Mouse (Mus musculus) induced T-regulatory cell, adult 2 months (primary cell): ENCODE measurements around the gene Cldn8.

ENCODE experiments used
- DNase-seq: peaks from one replicate; pipeline ENCODE4 v3.0.0-alpha.2; 2012; ENCODE audit warnings: low read depth

Gene Cldn8

DNA sequence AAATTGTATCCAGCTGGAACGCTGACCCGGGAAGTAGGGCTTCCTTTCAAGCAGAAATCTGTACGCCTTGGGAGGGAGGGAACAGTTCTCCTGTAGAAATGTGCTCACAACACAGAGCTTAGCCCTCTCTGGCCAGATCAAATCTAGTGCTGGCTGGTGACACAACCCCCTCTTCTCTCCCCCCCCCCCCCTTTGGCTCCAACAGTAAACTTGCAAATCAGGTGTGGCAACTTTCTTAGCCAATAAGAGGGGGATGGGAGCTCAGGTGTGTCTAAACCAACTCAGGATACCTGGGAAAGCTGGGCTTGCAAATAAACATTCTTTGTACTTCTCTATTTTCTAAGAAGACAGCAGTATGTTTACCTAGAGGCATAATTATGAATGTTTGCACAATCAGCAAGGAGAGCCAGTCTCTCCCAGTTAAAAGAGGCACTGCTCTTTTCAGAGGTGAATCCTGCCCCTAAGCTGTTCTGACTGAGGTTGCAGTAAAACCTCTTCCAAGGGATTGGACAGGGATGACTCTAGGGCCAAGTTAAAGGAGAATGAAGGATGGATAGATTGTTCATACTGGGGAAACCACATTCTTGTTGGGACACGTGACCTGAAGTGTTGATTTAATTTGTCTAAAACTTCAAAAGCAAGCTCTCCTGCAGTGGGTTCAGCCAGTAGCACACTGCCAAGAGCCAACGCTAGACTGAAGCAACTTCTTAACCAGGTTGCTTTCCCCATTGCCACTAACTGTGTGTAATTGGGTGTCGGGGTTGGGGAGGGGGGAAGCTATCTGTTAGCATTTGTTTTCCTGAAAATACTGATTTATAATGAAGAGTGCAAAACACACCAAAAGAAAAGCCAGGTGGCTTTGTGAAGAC is at the start of gene Cldn8:
Gene Cldn8 (minus strand): TSS at position 139 of the 869 bp plus-strand sequence.
- no peak for DNase-seq

DNA sequence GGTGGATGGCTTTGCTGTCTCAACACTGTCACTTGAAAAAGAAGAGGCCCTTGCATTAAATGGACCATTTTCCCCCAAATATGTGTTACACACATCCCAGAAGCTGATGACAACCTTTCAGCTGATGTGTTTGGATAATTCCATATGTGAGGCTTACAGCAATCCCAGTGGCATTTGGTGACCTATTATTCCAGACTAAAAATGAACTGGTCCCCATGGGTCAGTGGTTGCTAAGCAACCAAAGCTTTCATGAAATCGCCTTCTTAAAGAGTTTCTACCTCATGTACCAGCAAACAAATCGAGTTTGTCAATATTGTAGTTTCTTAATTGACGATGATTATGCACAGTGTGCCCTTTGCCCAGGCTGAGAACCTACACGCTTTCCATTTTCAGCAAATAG is 49.7 kb upstream of the Cldn8 start:
- DNase-seq = no peak

DNA sequence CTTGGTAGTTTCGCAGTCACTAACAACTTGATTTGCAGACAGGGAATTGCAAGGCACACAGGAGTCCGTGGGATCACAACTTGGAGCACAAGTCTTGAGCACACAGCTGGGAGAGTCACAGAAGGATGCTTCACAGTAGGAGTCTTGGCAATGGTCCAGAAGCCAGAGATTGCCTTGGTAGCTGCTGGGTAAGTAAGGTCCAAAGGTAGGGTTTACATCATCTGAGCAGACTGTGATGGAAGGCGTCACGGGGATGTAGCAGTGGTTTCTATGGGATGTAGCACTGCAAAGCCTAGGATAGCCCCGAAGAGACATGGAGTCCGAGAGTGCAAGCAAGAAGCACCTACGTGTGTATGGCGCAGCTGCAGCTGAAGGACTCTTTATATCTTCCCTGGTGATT is 48.9 kb upstream of the Cldn8 start, which contains the start of gene Krtap24-1:
Gene Krtap24-1 (minus strand): TSS at position 358 of the 400 bp plus-strand sequence.
- DNase-seq = no peak

DNA sequence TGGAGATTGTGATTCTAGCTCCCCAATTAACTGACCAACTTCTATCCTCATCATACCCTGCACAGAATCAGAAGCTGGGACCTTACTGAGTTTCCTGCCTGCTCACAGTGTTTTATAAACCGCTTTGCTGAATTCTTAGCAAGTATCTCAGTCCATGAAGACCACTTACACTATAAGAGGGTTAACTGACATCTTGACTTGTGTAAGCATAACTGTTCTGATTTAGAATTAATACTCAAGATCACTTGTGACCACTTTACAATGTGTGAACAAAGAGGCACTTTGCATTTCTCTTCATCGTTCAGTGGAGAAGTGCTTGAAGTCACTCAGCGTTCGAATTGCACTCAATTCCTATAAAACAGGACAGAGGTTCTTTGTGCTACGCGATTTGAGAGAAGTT is 41.6 kb upstream of the Cldn8 start:
- no peak for DNase-seq

DNA sequence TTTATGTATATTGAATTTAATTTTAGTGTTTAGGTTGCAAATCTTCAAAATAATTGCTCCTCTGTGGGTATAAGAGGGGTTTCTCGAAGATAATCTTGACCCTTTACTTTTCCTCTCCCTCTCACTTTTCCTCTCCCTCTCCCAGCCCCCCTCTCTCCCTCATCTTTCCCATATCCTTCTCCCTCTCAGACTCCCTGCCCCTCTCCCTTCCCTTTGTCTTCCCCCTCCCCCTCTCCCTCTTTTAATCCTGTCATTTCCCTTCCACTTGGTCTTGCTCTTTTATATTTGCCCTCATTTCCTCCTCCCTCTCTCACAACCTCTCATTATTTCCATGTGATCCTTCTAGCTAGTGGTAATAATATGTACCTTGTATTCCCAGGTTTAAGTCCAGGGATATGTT is 39.5 kb upstream of the Cldn8 start:
- no peak for DNase-seq

DNA sequence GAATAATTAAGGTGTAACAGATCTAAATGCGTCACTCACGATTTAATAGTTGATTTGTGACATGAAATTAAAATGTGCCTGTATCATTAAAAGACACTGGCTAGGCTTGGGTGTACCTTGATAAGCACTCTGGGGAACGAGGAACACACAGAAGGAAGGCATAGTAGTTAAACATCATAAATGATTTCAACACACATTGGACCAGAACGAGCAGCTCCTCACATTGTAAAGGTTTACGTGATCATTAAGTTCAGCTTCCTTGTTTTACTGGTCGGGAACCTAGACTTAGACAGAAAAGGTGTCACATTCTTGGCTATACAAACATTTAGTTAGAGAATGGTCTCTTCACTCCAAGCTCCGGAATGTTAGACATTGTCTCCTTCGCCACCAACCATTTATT is 37.3 kb upstream of the Cldn8 start:
- DNase-seq = no peak

DNA sequence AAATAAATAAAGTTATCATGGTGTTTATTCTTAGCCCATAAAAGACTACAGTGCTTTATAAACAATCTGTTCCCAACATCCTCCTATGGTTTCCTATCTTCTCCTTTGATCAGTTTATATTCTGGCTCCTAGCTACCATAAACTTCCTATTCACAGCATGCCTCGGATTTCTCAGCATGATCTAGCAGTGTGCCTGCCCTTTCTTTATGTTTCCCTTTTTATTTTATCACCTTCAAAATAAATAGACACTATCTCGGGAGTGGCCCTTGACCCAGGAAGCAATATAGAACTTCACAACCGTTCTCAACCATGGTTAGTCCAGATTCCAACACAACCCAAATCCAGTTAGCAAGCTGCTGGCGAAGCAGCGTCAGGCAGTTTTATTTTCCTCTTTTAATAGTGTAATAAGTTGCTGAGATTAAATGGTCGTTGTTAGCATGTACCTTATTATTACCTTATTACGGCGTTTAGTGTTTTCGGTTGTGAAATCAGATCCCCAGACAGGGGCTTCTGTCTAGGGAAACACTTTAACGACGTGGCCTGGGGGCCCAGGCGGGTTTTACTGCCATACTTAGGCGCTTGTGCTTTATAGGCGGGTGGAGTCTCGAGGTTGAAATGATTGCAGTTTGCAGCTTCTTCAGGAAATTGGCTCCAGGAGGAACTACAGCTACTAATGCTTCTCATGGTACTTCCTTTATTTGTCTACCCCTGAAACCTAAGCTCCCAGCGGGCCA is 36.7 kb upstream of the Cldn8 start:
- no peak for DNase-seq

DNA sequence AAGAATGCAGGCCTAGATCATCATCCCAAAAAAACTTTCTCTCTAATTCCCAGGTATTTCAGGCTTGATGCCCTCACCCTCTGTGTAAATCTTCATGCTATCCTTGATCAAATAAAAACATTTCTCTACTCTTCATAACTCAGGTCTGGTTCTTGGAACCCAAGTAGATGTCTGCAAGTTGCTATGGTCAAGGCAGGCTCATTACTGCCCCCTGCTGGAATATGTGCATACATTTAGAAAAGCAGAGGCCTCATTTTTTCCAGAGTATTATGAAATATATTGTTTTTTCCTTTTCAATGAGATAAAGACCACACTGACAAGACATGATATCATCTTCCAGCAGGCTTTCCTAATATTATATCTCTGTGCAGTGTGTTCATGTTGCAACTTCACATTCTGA is 29.8 kb upstream of the Cldn8 start:
- DNase-seq = no peak

DNA sequence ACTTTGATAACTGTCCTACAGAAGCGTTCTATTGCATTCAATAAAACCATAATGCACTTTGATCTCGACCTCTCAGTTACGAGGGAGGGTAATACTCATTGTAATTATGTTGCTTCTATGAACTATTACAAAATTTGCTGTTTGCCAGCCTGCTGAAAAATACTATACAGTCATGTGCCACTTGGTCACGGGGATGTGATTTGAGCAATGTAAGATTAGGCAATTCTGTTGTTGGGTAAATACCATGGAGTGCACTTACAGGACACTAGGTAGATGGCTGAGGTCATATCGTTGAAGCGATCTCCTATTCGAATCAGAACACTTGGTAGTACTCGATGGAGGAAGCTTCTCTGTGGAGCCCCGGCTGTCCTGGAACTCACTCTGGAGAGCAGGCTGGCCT is 20.4 kb upstream of the Cldn8 start:
- DNase-seq = no peak

DNA sequence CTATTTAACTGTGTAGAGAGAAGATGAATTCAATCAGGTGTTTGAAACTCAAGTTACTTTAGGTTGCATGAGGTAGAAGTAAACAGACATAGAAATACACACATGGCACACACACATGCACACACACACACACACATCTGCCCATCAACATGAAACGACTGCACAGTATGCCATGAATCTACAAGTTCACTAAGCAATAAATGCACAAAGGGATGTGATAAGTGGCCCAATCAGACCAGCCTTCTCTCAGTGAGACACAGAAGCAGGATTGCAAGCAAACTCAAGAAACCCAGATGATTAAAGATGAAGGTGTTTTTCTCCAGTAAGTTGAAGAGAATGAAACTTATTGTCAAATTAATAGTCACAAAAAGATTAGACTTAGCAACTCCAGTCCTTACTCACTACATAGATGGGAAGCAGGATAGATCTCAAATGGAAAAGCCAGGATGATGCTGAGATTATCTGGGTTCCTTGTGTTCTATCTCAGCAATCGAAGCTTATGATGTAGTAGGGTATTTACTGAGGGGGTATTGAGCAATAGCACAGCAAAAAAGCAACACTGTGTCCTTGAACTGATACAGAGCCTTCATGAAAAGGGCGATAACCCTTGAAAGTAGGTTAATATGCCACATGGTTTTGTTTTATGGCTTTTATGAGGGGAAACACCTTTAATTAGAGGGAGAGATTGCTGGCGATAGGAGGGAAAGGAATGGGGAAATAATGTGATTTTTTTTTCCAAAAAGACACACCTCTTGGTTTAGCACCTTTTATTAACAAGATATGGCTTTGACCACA is 13.1 kb upstream of the Cldn8 start:
- no peak for DNase-seq

DNA sequence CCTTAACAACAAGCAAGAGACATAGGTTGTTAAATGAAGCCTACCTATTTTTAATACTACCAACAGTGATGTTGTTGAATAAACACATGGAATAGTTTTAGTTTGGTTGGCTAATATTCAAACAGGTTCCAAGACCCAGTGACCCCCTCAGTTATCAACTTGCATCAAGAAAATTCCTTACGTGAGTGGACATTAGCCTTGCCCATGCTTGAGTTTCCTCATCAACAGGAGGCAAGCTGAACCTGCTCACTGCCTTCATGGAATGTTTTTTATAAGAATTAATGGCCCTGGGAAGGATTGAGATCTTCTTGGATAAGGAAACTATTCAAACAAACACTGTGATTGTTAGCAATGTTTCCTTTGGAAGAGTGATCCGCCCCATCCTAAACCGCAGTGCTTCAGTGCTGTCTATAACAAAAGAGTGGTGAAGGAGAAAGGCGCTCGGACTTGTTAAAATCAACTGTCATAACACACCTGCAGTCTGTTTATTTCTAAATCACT is 10.0 kb upstream of the Cldn8 start:
- DNase-seq = no peak

DNA sequence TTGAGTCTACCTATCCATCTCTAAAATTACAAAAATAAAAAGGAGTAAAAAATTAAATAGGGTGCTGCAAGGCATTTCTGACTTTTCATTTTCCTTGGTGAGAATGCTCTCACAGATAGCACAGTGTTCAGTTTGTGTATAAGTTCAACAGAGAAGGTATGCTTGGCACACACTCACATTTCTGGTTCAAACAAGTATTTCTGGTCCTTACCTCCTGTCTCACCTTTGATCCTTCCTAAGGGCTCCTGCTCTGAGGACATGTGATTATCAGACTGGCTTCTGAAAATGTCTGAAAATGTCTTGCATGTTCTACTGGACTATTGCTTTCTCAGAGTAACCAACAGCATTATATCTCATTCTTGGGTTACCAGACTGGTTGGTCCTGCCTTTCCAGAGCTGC is 7.2 kb upstream of the Cldn8 start:
- DNase-seq = no peak

DNA sequence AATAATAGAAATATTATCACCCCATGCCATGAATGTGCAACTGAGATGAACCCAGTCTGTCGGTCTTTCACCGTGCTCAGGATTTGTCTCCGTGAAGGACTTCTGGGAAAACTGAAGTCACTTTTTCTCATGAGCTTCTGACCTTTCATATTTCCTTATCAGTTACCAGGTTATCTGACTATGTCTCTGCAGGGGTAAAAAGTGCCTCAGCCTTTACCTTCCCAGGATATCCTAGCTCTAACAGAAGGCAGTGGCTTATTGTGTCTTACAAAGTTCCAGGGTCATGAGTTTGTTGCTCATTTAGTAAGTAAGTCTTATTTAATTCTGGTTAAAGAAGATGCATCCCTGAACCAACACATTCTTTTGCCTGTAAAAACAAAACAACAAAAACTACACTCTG is 6.7 kb upstream of the Cldn8 start:
- DNase-seq = no peak

DNA sequence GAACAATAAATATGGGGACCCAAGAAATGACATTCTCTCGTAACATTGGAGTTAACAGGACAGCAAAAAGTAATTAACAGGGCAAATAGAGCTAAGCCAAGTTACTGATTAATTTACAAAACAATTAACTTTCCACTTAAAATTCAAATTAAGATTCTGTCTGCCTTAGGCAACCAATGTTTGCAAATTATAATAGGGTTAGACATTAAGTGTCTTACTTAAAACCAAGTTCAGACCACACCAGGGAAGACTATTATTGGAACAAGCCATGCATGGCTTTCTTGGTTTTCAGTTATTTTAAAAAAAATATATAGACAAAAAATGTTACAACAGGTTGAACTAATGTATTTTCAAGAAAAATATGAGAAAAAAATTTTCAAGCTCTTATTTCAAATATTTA is 6.1 kb upstream of the Cldn8 start:
- DNase-seq = no peak

DNA sequence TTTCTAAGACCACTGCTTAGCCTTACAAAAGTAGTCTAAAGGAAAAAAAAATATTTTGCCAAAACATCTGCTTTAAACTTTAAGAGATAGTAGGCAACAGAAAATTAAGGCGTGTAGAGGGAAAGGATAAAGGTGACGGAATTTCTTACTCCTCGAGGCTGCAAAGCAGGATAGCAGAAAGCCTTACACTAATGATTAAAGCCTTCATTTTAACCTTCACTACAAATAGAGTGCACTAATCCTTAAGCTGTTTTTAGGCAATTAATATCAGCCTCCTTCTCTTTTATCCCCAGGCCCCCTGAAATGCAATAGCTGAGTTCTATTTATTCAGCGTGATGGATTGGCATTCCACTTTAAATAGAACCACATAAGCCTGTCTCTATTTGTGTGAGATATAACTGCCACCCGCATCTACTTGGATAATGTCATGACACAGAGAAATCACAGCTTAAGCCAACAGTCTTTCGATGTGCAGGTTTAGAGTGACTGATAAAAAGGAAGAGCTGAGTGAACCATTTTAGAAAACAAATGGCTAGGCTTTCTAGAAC is 1.3 kb downstream of the Cldn8 start:
- no peak for DNase-seq

DNA sequence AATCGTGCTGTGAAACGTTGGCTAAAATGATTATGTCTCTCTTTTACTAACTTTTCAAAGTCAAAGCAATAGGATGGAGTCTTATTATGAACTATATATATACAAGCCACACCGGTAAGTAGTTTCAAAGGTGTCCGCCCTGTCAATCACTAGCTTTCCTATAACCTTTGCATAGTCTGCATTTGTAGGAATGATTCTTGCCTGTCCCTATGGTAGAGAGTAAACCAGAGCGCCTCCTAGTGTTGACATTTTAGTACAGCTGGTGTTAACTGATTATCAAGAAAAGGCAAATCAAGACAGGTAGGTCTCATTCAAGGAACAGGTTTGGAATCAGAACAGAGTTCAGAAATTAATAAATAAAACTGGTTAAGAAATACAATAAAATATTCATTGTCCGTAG is 20.5 kb downstream of the Cldn8 start:
- peak; percentile 0 for DNase-seq

DNA sequence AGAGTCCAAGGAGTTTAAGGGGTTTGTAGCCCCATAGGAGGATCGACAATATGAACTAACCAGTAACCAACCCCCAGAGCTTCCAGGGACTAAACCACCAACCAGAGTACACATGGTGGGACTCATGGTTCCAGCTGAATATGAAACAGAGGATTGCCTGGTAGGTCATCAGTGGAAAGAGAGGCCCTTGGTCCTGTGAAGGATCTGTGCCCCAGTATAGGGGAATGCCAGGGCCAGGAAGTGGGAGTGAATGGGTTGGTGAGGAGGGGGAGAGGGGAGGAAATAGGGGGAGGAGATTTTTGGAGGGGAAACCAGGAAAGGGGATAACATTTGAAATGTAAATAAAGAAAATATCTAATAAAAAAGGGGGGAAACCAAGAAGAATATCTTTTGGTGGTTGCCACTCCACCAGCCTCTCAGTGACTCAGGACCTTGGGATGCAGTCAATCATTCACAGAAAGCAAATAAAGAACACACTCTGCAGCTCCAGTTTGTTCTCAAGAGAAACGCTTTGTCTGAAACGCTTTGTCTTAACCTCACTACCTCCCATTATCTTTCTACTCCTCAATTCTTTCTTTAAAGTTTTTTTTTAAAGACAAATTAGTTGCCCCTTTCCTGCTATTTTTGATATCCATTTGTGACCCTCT is 23.0 kb downstream of the Cldn8 start:
- DNase-seq = no peak

DNA sequence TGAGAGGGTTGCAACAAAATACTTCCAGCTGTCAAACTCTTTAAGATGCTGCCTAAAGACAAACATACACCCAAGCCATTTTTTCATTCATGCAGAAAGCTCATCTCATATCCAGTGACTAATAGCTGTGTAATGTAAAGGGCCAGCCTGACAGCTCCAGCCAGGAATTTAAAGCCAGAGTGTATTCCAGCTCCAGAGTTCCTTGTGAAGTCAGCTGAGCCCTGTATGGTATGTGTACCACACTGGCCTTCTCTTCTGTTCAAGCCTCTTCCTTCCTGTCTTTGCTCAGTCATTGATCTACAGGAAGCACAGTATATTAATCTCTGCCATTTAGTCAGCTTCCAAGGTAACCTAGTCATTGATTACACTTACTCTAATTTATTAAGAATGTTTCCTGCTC is 51.6 kb downstream of the Cldn8 start:
- no peak for DNase-seq
